Mouse (Mus musculus) cerebellum, postnatal 4 days (tissue): Measurements from ENCODE around the gene Fbxw28.
"Not testable (repeated sequence)": the region's sequence is repeated elsewhere in the genome, so short reads cannot be mapped to it uniquely, and the experiment has no call there.

ENCODE experiments used
- DNase-seq, 2 experiments: peaks; one replicate each; pipeline ENCODE4 v3.0.0; 2022; ENCODE audit warnings: low spot score in 2 of 2, mixed read lengths in 1 of 2

Fbxw28 gene

GRCm38 (mm10) chr9:109339559-109339958 lies at the start of gene Fbxw28:
Gene Fbxw28, minus strand, starts transcription at chr9:109339659.
- DNase-seq = not testable (repeated sequence)

- DNase-seq = not testable (repeated sequence)
Measured at GRCm38 (mm10) chr9:109287576-109287975, 51.9 kb downstream of the Fbxw28 start, which contains the start of gene Fbxw14. Gene Fbxw14, minus strand, starts transcription at chr9:109287676.
